Mouse (Mus musculus): ENCODE measurements at regions not wholly inside any gene's neighbourhood (a gene's known extent, or its start where the extent isn't known, plus 50 kb on each side); places are given as distances from the start of the nearest gene placed in this dataset.

DNA sequence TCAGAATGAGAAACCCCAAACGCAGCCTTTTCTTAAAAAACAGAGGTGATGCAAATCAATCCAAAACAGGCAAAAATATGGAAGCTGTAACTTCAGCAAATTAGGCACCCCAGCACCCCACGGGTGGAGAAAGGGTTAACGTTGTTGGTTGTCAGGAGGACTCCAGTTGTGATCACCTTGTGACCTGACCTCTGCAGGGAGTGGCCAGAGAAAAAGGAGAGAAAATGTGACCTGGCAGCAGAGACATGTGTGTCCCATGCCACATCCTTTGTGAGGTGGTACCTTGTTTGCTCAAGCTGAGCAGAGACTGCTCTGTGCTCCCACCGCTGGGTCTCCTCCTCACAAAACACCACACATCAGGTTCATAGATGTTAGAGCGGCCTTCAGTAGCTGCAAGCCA is 158.7 kb upstream of the A530016L24Rik start:
- TF ChIP-seq ZC3H11A (IDR thresholded peaks at IDR 0.05; ENCODE audit: borderline replicate concordance, low read depth, low read length): no peak
- no peak for TF ChIP-seq ZNF384 (IDR thresholded peaks at IDR 0.05; ENCODE audit: low read depth, low read length)
- TF ChIP-seq HCFC1 (IDR thresholded peaks at IDR 0.05; ENCODE audit: borderline replicate concordance, insufficient read depth, low read length): no peak
- no peak for TF ChIP-seq MAFK (IDR thresholded peaks at IDR 0.05; ENCODE audit: insufficient read depth, low read depth, low read length)
- TF ChIP-seq CHD2 (IDR thresholded peaks at IDR 0.05; ENCODE audit: low read depth, low read length): no peak

Data from ES-E14 (cell line).